Mouse (Mus musculus) adipocyte (in vitro differentiated cells): ENCODE results near the gene Nalcn.
"Not testable (repeated sequence)": the region's sequence is repeated elsewhere in the genome, so short reads cannot be mapped to it uniquely, and the experiment has no call there.

Experiments used
- DNase-seq: peaks from one replicate; pipeline ENCODE4 v3.0.0-alpha.2; 2016; ENCODE audit warnings: low spot score

Nalcn gene

DNA sequence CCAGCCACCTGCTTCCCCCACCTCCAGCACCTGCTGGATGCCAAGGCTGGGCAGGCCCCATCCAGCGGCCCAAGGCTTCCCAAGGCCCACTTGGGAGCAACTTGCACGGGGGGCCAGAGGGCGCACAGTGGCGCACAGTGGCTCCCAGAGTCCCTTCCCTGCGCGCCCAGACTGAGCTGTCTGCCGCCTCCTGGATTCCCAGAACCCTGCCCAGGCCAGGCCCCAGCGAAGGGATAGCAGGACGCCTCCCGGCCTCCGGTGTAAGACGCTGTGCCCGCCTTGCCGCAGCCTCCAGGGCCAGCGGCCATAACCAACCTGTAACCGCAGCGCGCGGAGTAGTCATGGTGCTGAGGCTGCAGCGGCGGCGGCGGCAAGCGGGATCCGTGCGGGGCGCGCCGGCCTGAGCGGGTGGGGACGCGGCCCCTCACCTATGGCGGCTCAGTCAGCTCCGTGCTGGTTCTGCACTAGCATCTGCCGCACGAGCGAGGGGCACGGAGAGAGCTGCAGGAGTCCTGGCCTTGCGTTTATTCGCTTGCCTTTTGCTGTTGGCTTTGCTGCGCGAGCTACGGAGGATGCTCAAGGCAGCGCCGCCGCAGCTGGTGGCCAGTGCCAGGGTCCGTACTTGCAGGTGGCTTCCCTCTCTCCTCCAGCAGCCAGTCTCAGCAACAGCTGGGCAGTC lies at the start of gene Nalcn:
Nalcn (minus strand) TSS at position 644 of the 679 bp plus-strand sequence.
- no peak for DNase-seq

DNA sequence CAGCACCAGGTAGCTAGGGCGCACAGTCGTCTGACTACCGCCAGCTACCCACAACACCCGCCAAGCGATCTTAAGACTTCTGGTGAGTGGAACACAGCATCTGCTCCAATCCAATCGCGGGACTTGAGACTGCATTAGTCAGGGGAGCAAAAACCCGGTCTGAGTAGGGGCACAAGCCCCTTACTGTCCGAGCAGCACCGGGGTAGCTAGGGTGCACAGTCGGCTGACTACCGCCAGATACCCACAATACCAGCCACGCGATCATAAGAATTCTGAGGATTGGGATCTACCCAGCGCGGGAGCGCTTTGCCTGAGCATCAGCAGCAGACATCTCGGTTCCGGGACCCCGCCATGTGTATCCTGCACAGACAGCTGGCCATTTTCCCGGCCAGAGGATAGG lies 44.1 kb upstream of the Nalcn start:
- not testable (repeated sequence) for DNase-seq

DNA sequence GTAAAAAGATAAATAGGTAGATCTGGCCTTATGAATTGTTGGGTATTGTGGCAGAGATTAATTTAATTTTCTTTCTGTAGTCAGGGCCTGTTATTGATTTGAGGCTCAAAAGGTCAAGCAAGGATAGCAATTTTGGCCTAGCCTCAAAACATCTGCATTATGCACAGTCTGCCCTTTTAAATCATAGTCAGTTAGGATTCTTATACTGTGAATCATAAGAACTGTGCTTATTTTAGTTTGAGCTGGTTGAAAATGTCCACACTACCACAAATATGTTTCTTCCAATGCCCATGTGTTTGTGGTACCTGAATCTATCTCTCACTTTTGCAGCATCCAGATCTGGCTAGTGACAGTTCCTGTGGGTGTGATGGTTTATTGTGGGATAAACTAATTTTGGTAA lies 37.5 kb upstream of the Nalcn start:
- no peak for DNase-seq

DNA sequence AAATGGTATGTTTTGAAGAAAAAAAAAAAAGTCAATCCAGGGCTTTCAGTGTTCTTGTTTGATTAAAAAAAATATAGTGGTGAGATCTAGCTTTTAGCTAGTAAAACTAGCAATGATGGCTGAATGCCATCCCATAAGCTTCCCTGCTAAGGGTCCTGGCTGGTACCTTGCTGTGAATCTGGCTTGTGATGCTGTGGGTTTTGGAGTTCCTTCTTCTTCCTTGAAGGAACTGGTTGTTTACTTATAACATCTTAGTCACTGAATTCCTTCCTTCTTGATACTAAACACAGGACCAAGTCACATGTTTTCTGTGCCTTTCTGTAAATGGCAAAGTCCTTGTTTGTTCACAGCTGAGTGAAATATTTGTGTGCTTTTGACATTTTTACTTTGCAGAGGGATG lies 36.3 kb upstream of the Nalcn start:
- no peak for DNase-seq

DNA sequence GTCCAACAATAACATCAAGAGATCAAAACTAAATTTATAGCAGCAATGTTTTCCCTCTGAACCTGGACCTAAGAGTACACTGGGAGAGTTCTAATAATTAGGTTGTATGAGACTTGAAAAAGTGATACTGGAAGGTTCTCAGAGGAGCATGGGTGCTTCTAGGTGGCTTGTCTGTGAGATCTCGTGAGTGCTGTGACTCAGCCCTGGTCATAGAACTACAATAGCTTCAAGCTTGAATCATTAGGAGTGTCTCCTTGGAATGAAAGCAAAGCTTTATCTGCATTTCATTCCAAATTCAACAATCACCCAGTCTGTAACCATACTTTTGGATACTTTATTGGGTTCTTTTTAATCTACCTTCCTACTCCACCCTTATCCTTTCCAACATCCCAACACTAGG lies 35.4 kb upstream of the Nalcn start:
- no peak for DNase-seq

DNA sequence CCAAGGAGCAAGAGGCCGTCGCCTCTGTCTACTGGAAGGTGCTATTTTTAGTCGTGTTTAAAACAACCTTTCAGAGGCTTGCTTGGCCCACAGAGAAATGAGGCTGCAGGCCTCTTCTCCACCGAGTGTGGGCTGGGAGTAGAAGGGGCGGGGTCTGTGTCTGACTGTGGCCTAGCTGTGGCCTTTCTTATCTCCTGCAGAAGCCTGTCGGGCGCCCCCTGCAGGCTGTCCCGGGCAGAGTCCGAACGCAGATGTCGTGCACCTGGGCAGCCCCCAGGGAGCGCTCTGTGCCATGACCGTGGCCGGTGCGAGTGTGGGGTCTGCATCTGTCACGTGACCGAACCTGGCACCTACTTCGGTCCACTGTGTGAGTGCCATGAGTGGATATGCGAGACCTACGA lies 34.1 kb upstream of the Nalcn start:
- DNase-seq, result peak; percentile 8

DNA sequence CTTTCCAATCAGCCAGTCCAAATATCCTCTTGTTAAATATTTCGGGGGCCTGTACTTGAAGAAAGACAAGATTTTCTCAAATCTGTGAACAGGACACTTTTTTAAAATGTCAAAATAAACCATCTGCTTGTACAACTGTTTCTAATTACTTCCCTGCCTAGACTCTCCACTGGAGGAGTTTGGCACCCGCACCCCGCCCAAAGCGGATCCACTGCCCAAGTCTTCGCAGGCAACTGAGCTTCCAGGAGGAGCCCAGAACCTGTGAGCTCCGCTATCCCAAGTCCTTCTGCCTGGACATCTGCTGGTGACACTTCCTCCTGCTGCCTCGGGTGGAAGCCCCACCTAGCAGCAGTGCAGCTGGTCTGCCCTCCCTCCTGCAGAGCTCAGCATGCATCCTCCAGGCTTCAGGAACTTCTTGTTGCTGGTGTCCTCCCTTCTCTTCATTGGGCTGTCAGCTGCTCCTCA lies 33.0 kb upstream of the Nalcn start, which contains the start of gene Itgbl1:
Itgbl1 (plus strand) TSS at position 51 of the 465 bp plus-strand sequence.
- no peak for DNase-seq

DNA sequence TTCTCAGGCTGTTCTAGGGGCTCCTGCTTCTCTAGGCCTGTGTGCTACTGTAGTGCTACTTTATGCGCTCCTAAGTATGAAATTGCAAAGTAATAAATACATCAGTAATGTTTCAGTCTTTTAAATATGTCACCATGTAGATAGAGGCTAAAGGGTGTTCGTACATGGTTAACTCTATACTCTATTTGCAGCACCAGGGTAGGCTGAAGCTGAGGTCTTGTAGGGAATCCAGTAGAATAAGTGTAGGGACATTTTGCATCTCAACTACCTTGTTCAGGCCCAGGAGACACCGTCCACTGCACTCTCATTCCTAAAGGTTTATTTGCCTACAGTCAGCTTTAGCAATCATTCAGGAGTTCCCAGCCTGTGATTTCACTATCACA lies 227 bp upstream of the Nalcn start:
- no peak for DNase-seq

DNA sequence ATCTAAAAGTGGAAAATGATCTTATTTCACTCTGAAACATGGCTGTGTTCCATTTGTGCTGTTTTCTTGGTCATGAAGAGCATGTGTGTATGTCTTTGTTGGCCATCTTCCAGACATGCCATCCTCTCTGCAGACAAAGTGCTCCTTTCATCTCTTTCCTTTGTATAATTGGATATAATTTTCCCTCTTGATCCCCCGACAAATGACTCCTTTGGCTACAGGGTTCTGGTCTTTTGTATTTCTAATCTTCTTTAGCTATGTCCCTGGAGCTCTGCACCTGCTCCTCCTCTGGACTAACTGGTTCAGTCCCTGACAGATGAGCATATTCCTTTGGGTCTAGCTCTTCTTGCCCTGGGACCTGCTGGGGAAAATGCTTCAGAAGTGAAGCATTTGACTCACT lies 4.0 kb downstream of the Nalcn start:
- DNase-seq, result no peak

DNA sequence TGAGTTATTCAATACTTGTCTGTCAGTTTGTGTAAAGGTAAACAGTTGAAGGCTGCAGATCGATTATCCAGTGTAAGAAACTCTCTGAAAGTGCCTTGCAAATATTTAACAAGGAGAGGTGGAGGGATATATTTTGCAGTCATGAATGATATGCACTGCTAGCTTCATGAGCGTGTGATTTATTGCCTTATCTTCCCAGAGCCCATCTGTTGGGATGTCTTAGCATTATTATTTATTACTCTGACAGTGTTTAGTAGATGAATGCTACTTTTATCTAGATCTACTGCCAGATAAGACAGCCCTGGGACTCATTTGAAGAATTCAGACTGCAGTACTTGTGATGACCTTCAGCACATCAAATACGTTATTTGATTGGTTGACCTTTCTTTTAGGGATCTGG lies 31.7 kb downstream of the Nalcn start:
- DNase-seq, result no peak

DNA sequence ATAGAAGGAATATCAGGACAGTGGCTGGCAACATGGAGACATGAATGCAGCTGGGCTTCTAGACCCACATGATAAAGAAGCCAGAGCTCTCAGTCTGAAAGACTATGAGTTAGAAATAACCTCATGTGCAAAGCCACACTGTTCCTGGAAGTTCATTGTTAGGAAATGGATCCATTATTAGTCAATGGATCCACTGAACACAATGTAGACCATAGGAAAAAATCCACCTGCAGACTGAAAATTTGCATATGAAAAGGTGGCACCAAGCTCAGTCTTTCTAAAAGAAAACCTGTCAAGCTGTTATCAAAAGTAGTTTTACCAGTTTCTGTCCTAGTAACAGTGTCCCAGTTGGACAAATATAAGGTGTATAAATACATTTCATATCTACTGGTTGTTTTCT lies 39.5 kb downstream of the Nalcn start:
- no peak for DNase-seq

DNA sequence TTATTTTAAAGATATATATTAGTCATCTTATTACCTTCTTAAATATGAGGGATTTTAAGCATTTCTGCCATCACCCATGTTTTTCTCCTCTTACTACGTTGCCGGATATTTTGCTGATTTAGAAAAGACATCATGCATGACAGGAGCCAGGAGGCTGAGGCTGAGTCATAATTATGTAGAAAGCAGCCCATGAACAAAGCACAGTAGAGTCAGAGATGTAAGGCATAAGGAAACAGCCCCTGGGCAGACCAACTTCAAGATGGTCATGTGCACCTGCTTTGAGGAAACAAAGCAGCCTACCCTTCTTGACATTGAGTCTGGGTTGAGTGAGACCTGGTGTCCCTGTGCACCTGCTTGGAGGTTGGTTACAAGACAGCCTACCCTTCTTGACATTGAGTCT lies 44.5 kb downstream of the Nalcn start:
- DNase-seq, result no peak

DNA sequence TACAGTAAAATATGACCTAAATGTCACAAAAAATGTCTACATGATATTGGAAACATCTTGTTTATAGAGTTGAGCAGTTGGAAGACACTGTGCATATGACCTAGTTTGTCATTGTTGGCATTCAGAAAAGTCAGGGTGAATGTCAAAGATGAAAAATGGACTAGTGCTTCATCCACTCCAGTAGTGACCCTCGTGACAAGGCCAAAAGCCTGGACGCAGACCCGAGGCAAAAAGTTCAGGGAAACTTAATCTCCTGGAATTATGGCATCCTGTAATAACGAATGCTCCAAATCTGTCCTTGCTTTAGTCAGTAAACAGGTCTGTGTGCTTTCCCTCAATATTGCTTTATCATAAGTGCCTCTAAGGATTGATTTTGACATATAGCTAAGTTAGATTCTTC lies 51.6 kb downstream of the Nalcn start:
- DNase-seq, result no peak

DNA sequence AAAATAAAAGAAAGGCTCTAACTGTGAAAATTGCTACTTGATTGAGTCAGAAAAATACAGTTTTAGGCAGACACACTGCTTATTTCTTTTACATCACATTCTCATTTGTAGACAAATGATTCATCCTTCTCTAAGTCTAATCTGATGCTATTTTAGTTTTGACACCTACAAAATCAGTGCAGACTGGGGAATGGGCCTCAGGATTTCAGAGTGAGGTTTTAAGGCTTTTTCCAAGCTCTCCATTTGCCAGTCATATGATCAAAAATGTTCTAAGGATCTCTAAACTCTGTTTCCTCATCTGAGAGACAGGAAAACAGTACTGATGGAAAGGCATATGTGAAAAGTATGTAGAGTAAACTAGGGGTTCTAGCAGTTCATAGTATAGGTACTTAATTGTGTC lies 52.0 kb downstream of the Nalcn start:
- DNase-seq, result no peak

DNA sequence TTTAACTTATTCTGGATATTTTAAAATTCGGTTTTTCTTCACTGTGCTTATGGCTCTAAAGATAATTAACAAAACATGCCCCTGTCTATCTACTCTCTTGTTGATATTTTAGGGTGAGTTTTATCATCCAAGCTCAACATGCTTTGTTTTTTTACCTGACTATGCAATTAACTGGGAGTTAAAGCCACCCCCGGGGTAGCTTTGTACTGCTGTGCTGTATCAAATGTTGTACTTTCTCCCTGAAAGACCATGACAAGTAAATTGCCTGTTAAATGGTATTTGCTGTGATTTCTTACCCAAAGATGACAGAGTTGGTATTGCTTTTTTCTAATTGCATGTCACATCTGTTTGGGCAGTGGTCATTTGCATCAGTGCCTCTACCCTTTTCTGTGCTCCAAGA lies 60.3 kb downstream of the Nalcn start:
- DNase-seq, result no peak

DNA sequence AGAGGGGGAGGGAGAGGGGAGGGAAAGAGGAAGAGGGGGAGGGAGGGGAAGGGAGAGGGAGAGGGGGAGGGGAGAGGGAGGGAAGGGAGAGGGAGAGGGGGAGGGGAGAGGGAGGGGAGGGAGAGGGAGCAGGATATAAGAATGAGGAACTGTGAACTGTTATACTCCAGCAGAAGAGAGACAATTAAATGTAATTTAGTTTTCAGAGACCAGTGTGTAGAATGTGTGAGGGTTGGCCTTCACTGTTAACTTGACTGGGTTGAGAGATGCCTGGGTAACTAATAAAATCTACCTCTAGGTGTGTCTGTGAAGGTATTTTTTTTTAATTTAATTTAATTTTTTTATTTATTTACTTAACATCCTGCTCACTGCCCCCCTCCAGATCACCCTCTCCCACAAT lies 71.4 kb downstream of the Nalcn start:
- no peak for DNase-seq

DNA sequence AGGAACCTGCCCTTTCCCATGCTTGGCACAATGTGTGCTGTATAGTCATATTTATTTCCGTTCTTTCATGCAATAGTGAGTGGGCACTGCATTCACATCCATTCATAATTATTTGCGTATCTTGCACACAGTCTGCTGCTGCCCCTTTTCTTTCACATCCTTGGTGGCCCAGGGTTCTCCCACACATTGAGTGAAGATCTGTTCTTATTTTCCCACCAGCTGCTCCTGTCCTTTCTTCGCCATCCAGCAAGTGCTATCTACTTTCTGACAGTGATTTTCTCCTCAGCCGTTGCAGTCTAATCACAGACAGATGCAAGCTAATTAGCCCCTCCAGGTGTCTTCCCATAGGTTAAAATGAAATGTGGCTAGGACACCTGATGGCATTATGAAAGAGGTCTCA lies 72.0 kb downstream of the Nalcn start:
- DNase-seq, result no peak

DNA sequence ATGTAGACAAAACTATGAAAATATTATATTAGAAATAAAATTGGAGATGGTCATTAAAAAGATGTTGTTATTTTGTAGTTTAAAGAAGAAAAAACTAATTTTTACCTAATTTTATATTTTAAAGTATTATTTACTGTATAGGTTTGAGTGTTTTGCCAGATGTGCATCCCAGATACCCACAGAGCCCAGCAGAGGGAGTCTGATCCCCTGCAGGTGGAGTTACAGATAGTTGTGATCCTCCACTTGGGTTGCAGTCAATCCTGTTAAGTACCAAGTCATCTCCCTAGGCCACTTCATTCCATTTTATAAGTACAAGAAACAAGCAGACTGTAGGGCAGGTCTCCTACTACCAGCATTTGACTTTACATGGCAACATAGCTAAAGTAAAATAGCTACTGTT lies 84.6 kb downstream of the Nalcn start:
- no peak for DNase-seq

DNA sequence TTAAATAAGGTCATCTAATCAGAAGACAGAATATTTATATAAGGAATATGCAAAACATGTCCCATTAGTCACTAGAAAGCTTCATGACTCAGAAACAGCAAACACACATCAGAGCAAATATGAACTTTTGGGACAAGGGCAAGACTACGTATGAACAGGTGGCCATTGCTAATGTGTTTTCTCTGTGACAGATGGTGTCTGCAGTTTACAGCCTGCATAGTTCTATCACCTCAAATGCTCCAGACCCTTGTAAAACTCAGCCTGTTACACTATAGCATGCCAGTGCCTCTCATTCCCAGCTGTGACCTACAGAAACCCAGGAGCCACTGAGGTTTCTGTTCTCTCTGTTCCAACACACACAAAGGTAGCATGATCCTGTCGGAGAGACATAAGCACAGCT lies 91.3 kb downstream of the Nalcn start:
- DNase-seq, result no peak

DNA sequence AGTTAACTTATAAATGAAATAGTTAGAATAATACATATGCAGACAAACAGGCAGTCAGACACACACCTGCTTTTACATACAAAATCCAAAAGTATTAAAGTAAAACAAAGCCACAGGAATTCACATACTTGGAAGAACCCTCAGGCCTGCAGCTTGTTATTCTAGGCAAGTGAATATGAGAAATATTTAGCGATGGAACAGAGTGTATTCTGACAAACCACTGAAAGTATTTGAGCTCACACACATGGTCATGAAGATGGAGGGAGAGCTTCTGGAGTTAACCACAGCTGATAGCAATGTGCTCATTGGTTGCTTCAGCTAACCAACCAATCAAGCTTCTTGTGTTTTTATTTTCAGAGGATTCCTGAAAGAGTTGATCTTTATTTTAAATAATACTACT lies 93.9 kb downstream of the Nalcn start:
- DNase-seq, result no peak

DNA sequence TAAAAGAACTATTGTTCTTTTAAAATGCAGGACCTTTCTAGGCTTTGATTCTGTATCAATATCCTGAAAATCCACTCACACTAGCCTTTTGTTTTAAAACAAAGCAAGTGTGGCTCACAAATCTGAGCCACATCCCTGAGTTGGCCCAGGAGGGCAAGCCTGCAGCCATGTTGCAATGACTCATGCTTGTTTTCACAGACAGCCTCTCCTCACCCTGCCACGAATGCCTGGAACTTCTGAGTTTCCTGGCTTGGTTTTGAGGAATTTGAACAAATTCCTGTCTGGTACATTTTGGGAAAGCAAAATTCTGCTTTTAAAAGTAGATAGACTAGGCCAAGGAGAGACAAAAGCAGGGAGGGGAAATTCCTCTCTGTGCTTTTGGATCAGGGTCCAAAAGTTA lies 95.7 kb downstream of the Nalcn start:
- peak; percentile 62 for DNase-seq

DNA sequence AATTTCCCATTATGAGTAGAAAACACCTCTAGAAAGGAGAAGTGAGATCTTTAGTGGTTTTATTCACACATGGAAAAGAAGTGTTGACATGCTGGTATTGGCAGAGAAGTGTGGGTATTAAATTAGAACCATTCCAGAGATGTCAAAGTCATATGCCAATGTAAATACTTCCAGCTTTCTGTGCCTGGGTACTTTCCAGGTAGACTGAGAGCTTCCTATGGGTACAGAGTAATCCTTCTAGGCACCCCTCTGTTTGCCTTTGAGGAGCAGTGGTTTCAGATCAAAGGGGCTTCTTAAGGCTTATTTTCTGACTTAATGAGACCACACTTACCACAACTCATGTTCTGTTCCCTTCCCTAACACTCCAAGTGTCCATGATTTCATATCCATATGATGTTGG lies 97.8 kb downstream of the Nalcn start:
- DNase-seq, result no peak

DNA sequence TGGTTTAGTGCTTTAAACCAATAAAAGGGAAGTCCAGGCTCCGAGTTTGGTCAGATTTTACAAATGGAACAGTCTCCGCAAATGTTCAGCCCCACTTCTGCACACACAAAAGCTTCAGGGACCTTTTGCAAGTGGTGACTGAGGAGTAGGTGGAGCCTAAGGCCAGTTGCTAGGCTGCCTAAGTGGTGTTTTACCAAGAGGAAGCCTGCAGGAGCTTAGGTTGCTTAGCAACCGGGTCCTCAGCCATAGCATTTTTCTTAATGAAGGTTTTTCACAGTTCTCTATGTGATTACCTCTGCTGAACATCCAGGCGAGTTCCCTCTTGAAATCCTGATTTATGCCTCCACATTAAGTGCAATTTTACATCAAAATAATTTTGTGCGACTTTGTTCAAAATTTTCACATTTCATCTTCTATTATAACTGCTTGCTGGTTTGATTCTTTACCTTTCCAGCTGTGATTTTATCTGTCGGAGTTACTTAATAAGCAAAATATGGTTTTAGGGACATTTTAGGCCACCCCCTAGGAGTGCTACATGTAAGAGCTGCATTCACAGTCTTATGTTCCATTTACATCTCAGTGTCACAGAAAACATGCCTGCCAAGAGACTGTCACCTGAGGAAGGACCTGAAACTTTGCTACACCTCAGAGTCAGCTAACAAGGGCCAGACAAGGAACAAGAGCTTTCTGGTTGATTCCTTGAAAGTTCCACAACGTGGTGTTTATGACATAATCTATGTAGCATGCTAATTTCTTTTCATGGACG lies 113.4 kb downstream of the Nalcn start:
- DNase-seq, result no peak

DNA sequence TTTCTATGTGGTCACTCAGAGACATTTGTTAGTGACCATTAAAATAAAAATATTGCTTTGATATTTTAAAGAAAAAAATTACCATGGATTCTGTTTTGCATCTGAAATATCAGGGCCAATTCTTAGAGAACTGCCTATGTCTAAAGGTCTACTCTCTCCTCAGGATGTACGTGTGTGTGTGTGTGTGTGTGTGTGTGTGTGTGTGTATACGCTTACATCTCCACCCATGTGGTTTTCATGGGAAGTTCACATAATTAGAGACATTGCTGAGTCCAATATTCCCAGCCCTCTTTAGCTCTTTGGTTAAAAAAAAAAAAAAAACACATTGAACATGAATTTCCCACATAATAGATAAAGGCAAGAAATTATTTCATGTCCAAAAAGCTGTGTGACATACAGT lies 114.0 kb downstream of the Nalcn start:
- DNase-seq, result no peak
